Mouse (Mus musculus) mature B cell (primary cell): ENCODE measurements around the gene Taok3.

Experiments
- in situ Hi-C: fragments of 300-500 bp; cut with MboI; formaldehyde crosslinking; loops from 2 replicates; pipeline ENCODE4 v1.14.3; 2019

Gene Taok3

DNA sequence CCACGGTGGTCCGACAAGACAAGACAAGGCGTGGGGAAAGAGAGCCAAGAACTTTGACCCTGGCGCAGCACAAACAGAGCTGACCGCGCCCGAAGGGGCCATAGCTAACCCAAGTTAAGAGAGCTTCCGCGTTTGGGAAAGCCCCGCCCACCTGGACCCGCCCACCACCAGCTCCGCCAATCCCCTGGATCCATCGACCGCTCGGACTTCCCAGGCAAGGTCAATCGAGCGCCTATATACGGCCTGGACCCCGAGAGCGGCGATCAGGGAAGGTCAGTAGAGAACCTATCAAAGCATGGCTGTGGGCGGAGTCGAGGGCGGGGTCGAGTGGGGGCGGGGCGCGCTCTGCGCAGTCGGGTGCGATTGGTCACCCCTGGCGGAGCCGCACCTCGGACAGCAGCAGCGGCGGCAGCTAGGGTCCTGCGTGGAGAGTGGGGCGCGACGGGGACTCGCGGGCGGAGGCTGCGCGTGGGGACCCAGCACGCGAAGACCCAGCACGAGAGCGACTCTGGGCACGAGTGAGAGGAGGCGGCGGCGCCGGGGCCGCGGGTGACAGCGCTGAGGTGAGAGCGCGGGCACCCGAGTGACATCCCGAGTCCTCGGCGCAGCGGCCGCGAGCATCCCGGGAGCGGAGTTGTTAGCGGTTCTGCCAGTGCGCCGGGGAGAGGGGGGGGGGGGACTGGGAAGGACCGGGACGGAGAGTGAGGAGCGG lies at the start of gene Taok3:
Gene Taok3 (plus strand): TSS at position 353 of the 712 bp plus-strand sequence.
- in situ Hi-C loops, result loop anchor here (5.0 to 10.0 kb wide), 2 partner anchors 42 to 165 kb away; partner anchors contain the start of gene Pebp1

- in situ Hi-C loops, result no loop called here
Observed at GRCm38 (mm10) chr5:117087718-117088117, 32.2 kb upstream of the Taok3 start.

DNA sequence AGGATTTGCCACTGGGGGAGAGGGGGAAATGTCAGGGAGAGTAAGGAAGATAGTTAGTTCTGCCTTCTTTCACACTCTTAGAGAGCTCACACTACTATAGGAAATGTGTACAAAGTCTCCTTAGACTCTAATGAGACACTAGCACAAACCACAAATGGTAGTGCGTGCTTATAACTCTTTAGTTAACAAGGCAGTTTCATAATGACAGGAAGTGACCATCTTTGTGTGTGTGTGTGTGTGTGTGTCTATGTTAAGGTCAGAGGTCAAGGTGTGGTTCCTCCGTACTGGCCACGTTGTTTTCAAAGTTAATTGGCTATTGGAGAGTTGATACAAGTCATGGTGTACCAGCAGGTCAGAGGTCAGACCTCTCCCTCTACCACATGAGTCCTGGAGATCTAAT lies 30.8 kb upstream of the Taok3 start:
- in situ Hi-C loops, result no loop called here

DNA sequence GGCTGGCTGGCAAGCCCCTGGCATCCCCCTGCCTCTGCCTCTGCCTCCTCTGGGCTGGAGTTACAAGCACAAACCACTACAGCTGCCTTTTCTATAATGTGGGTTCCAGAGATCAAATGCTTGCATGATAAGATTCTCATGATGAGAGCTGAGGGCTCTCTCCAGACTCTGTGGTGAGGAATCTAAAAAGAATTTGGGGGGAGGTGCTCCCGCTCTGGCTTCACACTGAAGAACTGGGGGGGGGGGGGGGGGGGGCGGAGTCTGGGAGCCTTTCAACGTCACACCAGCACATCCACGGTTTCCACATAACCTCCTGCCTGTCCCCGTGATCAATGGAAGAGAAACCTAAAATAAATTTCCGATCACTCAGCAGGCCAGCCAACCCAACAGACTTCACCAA lies 30.1 kb upstream of the Taok3 start:
- in situ Hi-C loops, result no loop called here

DNA sequence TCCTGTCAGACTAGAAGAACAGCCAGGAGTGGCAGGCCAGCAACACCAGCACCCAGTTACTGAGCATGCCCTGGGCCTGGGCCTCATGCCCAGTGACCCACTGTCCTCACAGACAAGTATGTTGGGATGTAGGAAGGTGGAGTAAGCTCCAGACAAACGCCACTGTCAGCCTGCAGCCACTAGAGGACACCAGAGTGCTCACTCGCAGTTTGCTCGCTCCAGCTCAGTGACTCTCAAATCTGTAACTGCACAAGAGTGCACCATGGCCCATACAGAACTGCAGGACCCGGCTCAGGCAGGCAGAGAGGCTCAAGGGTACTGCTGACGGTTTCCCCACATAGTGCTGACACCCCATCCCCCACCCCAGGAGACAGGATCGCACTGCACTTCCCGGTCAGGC lies 25.5 kb upstream of the Taok3 start:
- in situ Hi-C loops, result no loop called here

DNA sequence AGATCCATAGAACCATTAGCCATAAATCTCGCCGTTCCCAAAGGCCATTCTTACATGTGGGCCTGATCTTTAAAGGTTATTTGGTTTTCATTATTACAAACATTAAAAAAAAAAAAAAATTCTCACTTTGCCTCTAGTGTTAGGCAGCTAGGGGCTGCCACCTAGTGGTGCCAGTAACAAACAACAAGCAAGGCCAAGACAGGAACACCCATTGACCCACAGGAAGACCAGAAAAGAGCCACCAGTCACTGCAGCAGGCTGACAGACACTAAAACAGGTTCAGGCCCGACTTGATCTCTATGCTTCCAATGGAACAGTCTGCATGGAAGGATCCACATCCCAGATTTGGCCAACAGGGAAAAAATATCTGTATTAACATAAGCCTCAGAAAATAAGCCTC lies 23.2 kb upstream of the Taok3 start:
- in situ Hi-C loops, result no loop called here

GRCm38 (mm10) chr5:117099008-117099407 lies 20.9 kb upstream of the Taok3 start:
- in situ Hi-C loops, result no loop called here

DNA sequence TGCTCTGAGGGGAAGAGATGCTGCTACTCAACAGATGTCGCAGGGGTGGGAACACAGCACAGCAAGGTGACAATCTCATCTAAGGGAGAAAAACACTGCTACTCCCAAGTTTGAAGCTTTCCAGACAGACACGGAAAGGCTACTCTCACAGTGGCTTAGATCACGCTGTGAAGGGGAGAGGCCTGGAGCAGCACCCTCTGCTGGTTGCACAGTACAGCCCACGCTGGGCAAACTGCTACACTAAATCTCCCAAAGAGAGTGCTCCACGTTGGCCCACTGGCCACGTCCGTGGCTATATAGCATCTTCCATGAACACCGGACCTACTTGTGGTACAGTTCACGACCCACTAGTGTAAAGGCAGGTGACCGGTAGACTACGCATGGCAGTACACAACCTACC lies 20.2 kb upstream of the Taok3 start:
- in situ Hi-C loops, result no loop called here

DNA sequence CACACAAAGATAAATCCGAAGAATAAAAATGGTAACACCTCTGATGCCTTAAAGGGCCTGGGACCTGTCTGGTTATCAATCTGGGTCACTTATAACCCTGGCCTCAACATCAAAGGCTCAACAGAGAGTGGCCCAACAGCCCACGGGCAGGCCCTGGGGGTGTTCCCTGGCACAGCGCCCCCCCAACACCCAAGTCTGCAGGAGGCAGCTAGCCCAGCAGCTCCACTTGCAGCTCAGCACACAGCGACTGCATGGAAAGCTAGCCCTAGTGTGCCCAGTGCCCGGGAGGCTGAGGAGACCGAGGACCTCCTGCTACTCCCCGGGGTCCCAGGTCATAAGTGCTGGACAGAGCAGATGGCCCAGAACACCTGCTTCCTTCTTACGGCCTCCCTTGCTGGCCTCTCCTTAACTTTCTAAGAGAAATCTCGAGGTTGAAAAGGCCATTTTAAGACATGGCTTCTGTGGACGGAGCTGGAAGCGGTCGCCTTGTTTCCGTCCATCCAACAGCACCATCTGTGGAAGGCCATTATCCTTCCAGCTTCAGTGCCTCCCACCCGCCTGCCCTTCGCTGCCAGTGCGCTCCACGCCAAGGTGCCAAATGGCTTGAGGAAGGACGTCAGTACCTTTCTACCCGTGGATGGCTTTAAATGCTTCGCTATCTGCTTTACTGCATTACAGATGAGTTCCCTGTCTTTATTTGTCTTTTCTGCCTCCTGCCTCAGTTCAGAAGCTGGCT lies 16.6 kb upstream of the Taok3 start:
- in situ Hi-C loops, result no loop called here

- in situ Hi-C loops, result no loop called here
Observed at GRCm38 (mm10) chr5:117104329-117104728, 15.6 kb upstream of the Taok3 start.

GRCm38 (mm10) chr5:117105761-117106160 lies 14.2 kb upstream of the Taok3 start:
- in situ Hi-C loops, result no loop called here

DNA sequence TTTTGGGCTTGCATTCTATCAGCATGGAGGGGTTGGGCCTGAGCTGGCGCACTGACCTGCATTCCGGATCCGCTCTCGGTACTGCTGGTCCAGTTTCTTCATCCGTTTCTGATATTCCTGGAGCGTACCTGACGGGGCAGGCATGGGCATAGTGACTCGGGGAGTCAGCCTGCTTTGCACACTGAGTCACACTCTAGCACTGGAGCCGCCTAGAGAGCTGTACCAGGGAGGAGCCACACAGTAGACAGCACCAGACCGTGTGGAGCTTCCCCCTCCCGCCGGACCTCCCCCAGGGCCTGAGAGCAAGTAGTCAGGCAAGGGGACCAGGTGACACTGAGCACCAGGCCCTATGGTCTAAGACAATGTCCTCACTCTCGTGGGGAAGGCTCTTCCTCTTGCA lies 11.6 kb upstream of the Taok3 start:
- in situ Hi-C loops, result no loop called here

DNA sequence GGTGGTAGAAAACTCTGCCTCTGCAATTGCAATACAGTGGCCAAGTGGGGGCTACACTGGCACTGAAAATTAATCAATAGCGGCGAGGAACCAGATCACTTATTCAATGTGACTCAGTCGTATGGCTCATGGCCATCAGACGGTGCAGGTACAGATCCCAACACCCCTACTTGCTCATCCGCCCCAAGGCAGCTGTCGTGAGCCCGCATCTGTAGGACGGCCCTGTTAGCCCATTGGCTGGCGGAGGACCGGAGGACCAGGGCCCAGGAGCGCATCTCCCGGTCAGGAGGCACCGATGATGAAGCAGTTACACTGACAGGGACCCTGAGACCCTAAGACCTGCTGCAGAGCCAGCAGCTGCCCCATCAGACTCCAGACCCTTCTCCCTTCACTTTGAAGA lies 11.2 kb upstream of the Taok3 start:
- in situ Hi-C loops, result no loop called here

GRCm38 (mm10) chr5:117109522-117109921 lies 10.4 kb upstream of the Taok3 start:
- in situ Hi-C loops, result no loop called here

- in situ Hi-C loops, result loop anchor here (10.0 kb wide), 1 partner anchor 174 kb away; the partner anchor contains the start of gene Pebp1
Observed at GRCm38 (mm10) chr5:117111064-117111773, 8.7 kb upstream of the Taok3 start.

DNA sequence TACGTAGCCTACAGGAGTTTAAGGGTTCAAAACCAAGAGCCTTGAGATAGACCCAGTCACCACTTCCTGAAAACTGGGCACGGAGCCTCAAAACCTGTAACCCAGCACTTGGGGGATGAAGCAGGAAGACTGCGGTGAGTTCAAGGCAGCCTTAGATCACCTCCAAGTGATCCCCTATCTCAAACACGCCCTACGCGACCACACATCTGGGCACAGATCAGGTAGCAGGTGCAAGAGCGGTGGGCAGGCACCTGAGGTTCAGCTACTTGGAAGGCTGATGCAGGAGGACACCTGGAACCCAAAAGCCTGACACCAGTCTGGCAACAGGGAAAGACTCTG lies 8.2 kb upstream of the Taok3 start:
- in situ Hi-C loops, result loop anchor here (10.0 kb wide), 1 partner anchor 173 kb away; the partner anchor contains the start of gene Pebp1

- in situ Hi-C loops, result loop anchor here (10.0 kb wide), 1 partner anchor 171 kb away; the partner anchor contains the start of gene Pebp1
Observed at GRCm38 (mm10) chr5:117113330-117113729, 6.6 kb upstream of the Taok3 start.

GRCm38 (mm10) chr5:117114581-117115192 lies 5.2 kb upstream of the Taok3 start:
- in situ Hi-C loops, result loop anchor here (5.0 to 10.0 kb wide), 2 partner anchors 48 to 170 kb away; partner anchors contain the start of gene Pebp1

- in situ Hi-C loops, result loop anchor here (5.0 to 10.0 kb wide), 2 partner anchors 47 to 170 kb away; partner anchors contain the start of gene Pebp1
Observed at GRCm38 (mm10) chr5:117115193-117115767, 4.6 kb upstream of the Taok3 start.

DNA sequence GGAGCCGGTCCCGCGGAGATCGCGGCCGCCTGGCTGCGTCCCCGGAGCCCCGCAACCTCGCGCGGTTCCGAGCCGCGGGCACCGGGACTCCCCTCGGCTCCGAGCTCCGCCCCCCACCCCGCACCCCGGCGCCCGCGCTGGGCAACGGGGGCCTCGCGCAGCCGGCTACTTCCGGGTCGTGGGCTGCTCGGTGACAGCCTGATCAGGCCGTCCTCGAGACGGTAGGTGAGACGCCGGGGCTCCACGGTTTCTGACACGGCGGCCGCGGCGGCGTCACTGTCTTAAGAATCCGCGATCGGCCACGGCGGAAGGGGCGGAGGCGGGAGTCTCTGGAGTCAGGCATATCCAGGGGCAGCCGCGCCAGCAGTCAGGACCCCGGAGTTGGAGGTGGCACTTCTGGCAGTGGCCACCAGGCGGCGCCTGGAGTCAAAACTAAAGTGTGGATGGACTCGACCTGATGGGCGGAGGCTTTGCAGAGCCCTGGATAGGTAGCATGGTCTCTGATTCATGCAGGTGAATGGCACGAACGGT lies 4.0 kb upstream of the Taok3 start, which contains the start of gene Suds3:
Gene Suds3 (minus strand): TSS at position 278 of the 531 bp plus-strand sequence.
- in situ Hi-C loops, result loop anchor here (5.0 to 10.0 kb wide), 2 partner anchors 46 to 169 kb away; partner anchors contain the start of gene Pebp1

GRCm38 (mm10) chr5:117116660-117117059 lies 3.3 kb upstream of the Taok3 start:
- in situ Hi-C loops, result loop anchor here (5.0 to 10.0 kb wide), 2 partner anchors 46 to 168 kb away; partner anchors contain the start of gene Pebp1
